ENCODE assay signal across 9 mouse cellular contexts in genomic region chr2:91923415-91924337, GRCm38 (mm10). TPM values are rescaled to one million over a fixed set of nuclear protein-coding genes. Genes with fewer than 3 reads are reported as not detected.
A peak's percentile ranks its signal among the peaks of the same experiment; 100 is the strongest.
DNase-seq lines count a peak whose midpoint lies in the region; ATAC-seq and TF ChIP-seq lines count a peak whose summit lies in the region.
"Had no signal": no experiment of that assay in that cellular context is flagged by ENCODE, and none has a peak within 500 bp of the region (broad histone marks: within the 10 kb centered on the region; RNA-seq: fewer than 3 reads in every experiment).

No protein-coding gene starts in this region.

- H3K9me3 ChIP-seq in liver, postnatal 0 days (ENCODE audit: low read length) = no peaks in the 10 kb centered on the region
- H3K9me3 ChIP-seq in neural tube, embryonic 13.5 days = no peaks in the 10 kb centered on the region

- WGBS in heart, adult 2 months = 5% methylated on average over 54 of the region's 54 CpGs
- 5% methylated on average over 54 of the region's 54 CpGs for WGBS in kidney, adult 2 months
- WGBS in liver, postnatal 0 days (ENCODE audit: insufficient replicate concordance) = 2% methylated on average over 54 of the region's 54 CpGs
- WGBS in neural tube, embryonic 13.5 days = 6% methylated on average over 54 of the region's 54 CpGs

- DNase-seq in ES-CJ7 (ENCODE audit: low read depth, low spot score) = peak; percentile 83
- peak; percentile 88 to 91 for DNase-seq in cerebellum, postnatal 14 days
- peak; percentile 56 to 66 for DNase-seq in heart, adult 2 months
- peak; percentile 64 for DNase-seq in kidney, adult 2 months
- DNase-seq in liver, postnatal 0 days = peak; percentile 79
- DNase-seq in frontal cortex, postnatal 25 days (ENCODE audit: low spot score in 2 of 2) = no peak

- peaks cover 2% of the 10 kb centered on the region for H3K4me1 ChIP-seq in heart, adult 2 months (ENCODE audit: control insufficient read depth, insufficient read depth, low read length)
- H3K4me1 ChIP-seq in kidney, adult 2 months (ENCODE audit: control insufficient read depth, insufficient read depth, low read length) = peaks cover 3% of the 10 kb centered on the region; the same call in 1 of the 2 replicates
- peaks cover 30% of the 10 kb centered on the region for H3K4me1 ChIP-seq in liver, postnatal 0 days (ENCODE audit: insufficient read depth)
- peaks cover 38% of the 10 kb centered on the region for H3K4me1 ChIP-seq in neural tube, embryonic 13.5 days (replicated peaks)

- TF ChIP-seq CTCF in C2C12 (IDR thresholded peaks at IDR 0.05; ENCODE audit: control insufficient read depth, insufficient read depth, insufficient read length) = peak; percentile 89
- TF ChIP-seq CTCF in heart, adult 2 months (IDR thresholded peaks at IDR 0.05) = peak; percentile 74
- TF ChIP-seq CTCF in kidney, adult 2 months (conservative IDR thresholded peaks at IDR 0.05; ENCODE audit: insufficient read depth, insufficient read length, low read depth, low read length) = peak; percentile 72
- TF ChIP-seq CTCF in liver, postnatal 0 days (IDR thresholded peaks at IDR 0.05; ENCODE audit: low read depth) = peak; percentile 81

- no peak overlapping the region for H3ac ChIP-seq in C2C12 (ENCODE audit: control insufficient read depth, insufficient read length, low read depth)

- no peak for TF ChIP-seq EP300 in heart, adult 2 months (IDR thresholded peaks at IDR 0.05; ENCODE audit: insufficient read depth, low read depth, low read length)
- TF ChIP-seq EP300 in liver, postnatal 0 days (IDR thresholded peaks at IDR 0.05; ENCODE audit: low read depth) = no peak

- intact Hi-C loops in heart, adult 2 months (cut with DNase I) = loop anchor here (2.0 to 10.0 kb wide), 2 partner anchors 145 to 319 kb away; no protein-coding TSS in a partner anchor

- H3K79me3 ChIP-seq in C2C12 (ENCODE audit: low read depth) = no peaks in the 10 kb centered on the region

- no peak overlapping the region for H3K4me3 ChIP-seq in C2C12 (ENCODE audit: insufficient read depth, poor library complexity, severe bottlenecking)
- H3K4me3 ChIP-seq in heart, adult 2 months = peak overlapping the region; percentile 22; the same call in 1 of the 2 replicates
- peak overlapping the region; percentile 12; the same call in 1 of the 2 replicates for H3K4me3 ChIP-seq in kidney, adult 2 months (ENCODE audit: insufficient read depth, low read depth, low read length)
- peak overlapping the region; percentile 52 for H3K4me3 ChIP-seq in liver, postnatal 0 days (ENCODE audit: low read depth, low read length)
- H3K4me3 ChIP-seq in neural tube, embryonic 13.5 days = peak overlapping the region; percentile 52

- no peak for TF ChIP-seq POLR2A in heart, adult 2 months (IDR thresholded peaks at IDR 0.05; ENCODE audit: insufficient read depth, low read depth, low read length)
- TF ChIP-seq POLR2A in kidney, adult 2 months (IDR thresholded peaks at IDR 0.05; ENCODE audit: low read depth, low read length) = no peak

- H3K36me3 ChIP-seq in C2C12 (ENCODE audit: control insufficient read depth, insufficient read depth) = no peaks in the 10 kb centered on the region
- H3K36me3 ChIP-seq in heart, adult 2 months (ENCODE audit: control insufficient read depth, insufficient read depth, low read length) = no peaks in the 10 kb centered on the region
- H3K36me3 ChIP-seq in kidney, adult 2 months (ENCODE audit: control insufficient read depth, insufficient read depth, low read length) = no peaks in the 10 kb centered on the region
- no peaks in the 10 kb centered on the region for H3K36me3 ChIP-seq in liver, postnatal 0 days (replicated peaks; ENCODE audit: insufficient read depth, low read length)
- peaks cover 4% of the 10 kb centered on the region for H3K36me3 ChIP-seq in neural tube, embryonic 13.5 days

- H3K79me2 ChIP-seq in C2C12 (ENCODE audit: control insufficient read depth, insufficient read depth) = no peaks in the 10 kb centered on the region
- H3K79me2 ChIP-seq in heart, adult 2 months (replicated peaks; ENCODE audit: control insufficient read depth, insufficient read depth, low read length) = no peaks in the 10 kb centered on the region

- H3K4me2 ChIP-seq in liver, postnatal 0 days (ENCODE audit: low read depth, low read length) = peak overlapping the region; percentile 80
- peak overlapping the region; percentile 77 for H3K4me2 ChIP-seq in neural tube, embryonic 13.5 days

- ATAC-seq in liver, postnatal 0 days = peak; percentile 37; the same call in 1 of the 2 replicates
- 0 out of 2 replicates have a peak, but pooled peaks have one; percentile 21 for ATAC-seq in neural tube, embryonic 13.5 days (ENCODE audit: low read depth)

- no peak overlapping the region for H3K9ac ChIP-seq in heart, adult 2 months (ENCODE audit: low read depth, low read length)
- 0 out of 2 replicates have a peak overlapping the region, but pooled peaks have one; percentile 7 for H3K9ac ChIP-seq in liver, postnatal 0 days (replicated peaks)
- H3K9ac ChIP-seq in neural tube, embryonic 13.5 days = no peak overlapping the region

- peaks cover 16% of the 10 kb centered on the region for H3K27me3 ChIP-seq in C2C12 (ENCODE audit: control insufficient read depth, insufficient read depth, insufficient read length)
- H3K27me3 ChIP-seq in heart, adult 2 months (ENCODE audit: control insufficient read depth, insufficient read depth, low read length) = peaks cover 13% of the 10 kb centered on the region
- peaks cover 4% of the 10 kb centered on the region; the same call in 1 of the 2 replicates for H3K27me3 ChIP-seq in kidney, adult 2 months (replicated peaks; ENCODE audit: control insufficient read depth, insufficient read depth, low read length)
- H3K27me3 ChIP-seq in liver, postnatal 0 days (ENCODE audit: insufficient read depth, low read length) = peaks cover 55% of the 10 kb centered on the region
- peaks cover 63% of the 10 kb centered on the region for H3K27me3 ChIP-seq in neural tube, embryonic 13.5 days

- no peak overlapping the region for H3K27ac ChIP-seq in heart, adult 2 months
- no peak overlapping the region for H3K27ac ChIP-seq in kidney, adult 2 months (ENCODE audit: insufficient read depth, low read depth, low read length)
- no peak overlapping the region for H3K27ac ChIP-seq in liver, postnatal 0 days (ENCODE audit: low read depth)
- no peak overlapping the region for H3K27ac ChIP-seq in neural tube, embryonic 13.5 days (replicated peaks)

TF ChIP-seq in C2C12, 6 proteins besides CTCF, POLR2A, EP300 and RAD21:
- no peak for TF ChIP-seq MYOD1 (IDR thresholded peaks at IDR 0.05; ENCODE audit: control insufficient read depth, insufficient read length, low read depth)
- no peak for TF ChIP-seq USF1 (IDR thresholded peaks at IDR 0.05; ENCODE audit: low read depth)
- TF ChIP-seq MYOG (IDR thresholded peaks at IDR 0.05; ENCODE audit: control insufficient read depth, extremely low read depth, insufficient read length) = no peak
- TF ChIP-seq MAX (IDR thresholded peaks at IDR 0.05) = no peak
- no peak for TF ChIP-seq FOSL1 (IDR thresholded peaks at IDR 0.05; ENCODE audit: insufficient read depth, low read length, poor library complexity, severe bottlenecking)
- TF ChIP-seq CEBPB (IDR thresholded peaks at IDR 0.05; ENCODE audit: low read depth) = no peak

RNA-seq across cellular contexts. Expression of gene Chrm4, which starts 3.4 kb away (rescaled TPM):
- polyA plus RNA-seq in C2C12 (2012; fragmentation: generic; extraction: Trizol) = 0.55 TPM
- total RNA-seq in heart, adult 2 months (2021) = not detected
- 0.14 and 0.29 TPM in 2 replicates for polyA plus RNA-seq in heart, adult 2 months (2012; rRNA removed)
- polyA plus RNA-seq in kidney, adult 2 months (2012; rRNA removed) = 0.11 TPM in 1 of 2 replicates, not detected in the other
- polyA plus RNA-seq in liver, postnatal 0 days (2015; fragmentation: Nextera tagmentation; extraction: Ambion mirVana) = not detected in 2 replicates
- 1.2 and 1.5 TPM in 2 replicates for polyA plus RNA-seq in neural tube, embryonic 13.5 days (2015; fragmentation: Nextera tagmentation; extraction: Ambion mirVana)

RNA-seq across cellular contexts. Expression of gene Mdk, which starts 8.4 kb away (rescaled TPM):
- polyA plus RNA-seq in C2C12 (2012; fragmentation: generic; extraction: Trizol) = 0.33 TPM
- total RNA-seq in heart, adult 2 months (2021) = 1 to 10 TPM; 2.5 to 2.8 TPM
- polyA plus RNA-seq in heart, adult 2 months (2012; rRNA removed) = 4.1 and 5.4 TPM in 2 replicates
- 76.0 and 80.1 TPM in 2 replicates for polyA plus RNA-seq in kidney, adult 2 months (2012; rRNA removed)
- polyA plus RNA-seq in liver, postnatal 0 days (2015; fragmentation: Nextera tagmentation; extraction: Ambion mirVana) = 5.0 and 6.8 TPM in 2 replicates
- polyA plus RNA-seq in neural tube, embryonic 13.5 days (2015; fragmentation: Nextera tagmentation; extraction: Ambion mirVana) = 289 and 336 TPM in 2 replicates

RNA-seq across cellular contexts. Expression of gene Gm9821, which starts 21.8 kb away (rescaled TPM):
- polyA plus RNA-seq in C2C12 (2012; fragmentation: generic; extraction: Trizol) = 0.43 TPM
- total RNA-seq in heart, adult 2 months (2021) = not detected
- not detected in 2 replicates for polyA plus RNA-seq in heart, adult 2 months (2012; rRNA removed)
- not detected in 2 replicates for polyA plus RNA-seq in kidney, adult 2 months (2012; rRNA removed)
- 0.13 and 0.20 TPM in 2 replicates for polyA plus RNA-seq in liver, postnatal 0 days (2015; fragmentation: Nextera tagmentation; extraction: Ambion mirVana)
- 0.22 TPM in 1 of 2 replicates, not detected in the other for polyA plus RNA-seq in neural tube, embryonic 13.5 days (2015; fragmentation: Nextera tagmentation; extraction: Ambion mirVana)
- total RNA-seq: left cerebral cortex, adult 18-20 months had no signal

RNA-seq across cellular contexts. Expression of gene Dgkz, which starts 52.0 kb away (rescaled TPM):
- 47.1 TPM for polyA plus RNA-seq in C2C12 (2012; fragmentation: generic; extraction: Trizol)
- total RNA-seq in heart, adult 2 months (2021) = 10 to 100 TPM; 35.5 to 37.5 TPM
- polyA plus RNA-seq in heart, adult 2 months (2012; rRNA removed) = 102 and 118 TPM in 2 replicates
- 106 and 119 TPM in 2 replicates for polyA plus RNA-seq in kidney, adult 2 months (2012; rRNA removed)
- 13.9 and 15.9 TPM in 2 replicates for polyA plus RNA-seq in liver, postnatal 0 days (2015; fragmentation: Nextera tagmentation; extraction: Ambion mirVana)
- polyA plus RNA-seq in neural tube, embryonic 13.5 days (2015; fragmentation: Nextera tagmentation; extraction: Ambion mirVana) = 35.7 and 38.8 TPM in 2 replicates

Comparison
In these comparisons a context has a peak if more than half of its experiments do, and no peak if none do; other contexts are left out.
1. DNase-seq: peak in ES-CJ7 (single experiment), cerebellum, postnatal 14 days (2 of 2), heart, adult 2 months (2 of 2), kidney, adult 2 months (single experiment) and liver, postnatal 0 days (single experiment); none in frontal cortex, postnatal 25 days (0 of 2).
2. Peak in every context shown above with its lines, with median percentiles within 50 percentile points of each other: CTCF ChIP-seq.